Comparison of ENCODE assay signal across 18 mouse cellular contexts in genomic region chr17:80795453-80796105, GRCm38 (mm10).
A peak's percentile ranks its signal among the peaks of the same experiment; 100 is the strongest.
DNase-seq lines count a peak whose midpoint lies in the region; ATAC-seq and TF ChIP-seq lines count a peak whose summit lies in the region.
"Had no signal": no experiment of that assay in that cellular context is flagged by ENCODE, and none has a peak within 500 bp of the region (broad histone marks: within the 10 kb centered on the region; RNA-seq: fewer than 3 reads in every experiment).

No protein-coding gene starts in this region.

- H3K27me3 ChIP-seq in limb, embryonic 14.5 days (ENCODE audit: control insufficient read depth, insufficient read depth, low read length), result no peaks in the 10 kb centered on the region
- H3K27me3 ChIP-seq in limb, embryonic 10.5 days (ENCODE audit: low read depth, poor library complexity, severe bottlenecking), result no peaks in the 10 kb centered on the region
- no peaks in the 10 kb centered on the region for H3K27me3 ChIP-seq in embryonic facial prominence, embryonic 15.5 days
- no peaks in the 10 kb centered on the region for H3K27me3 ChIP-seq in hindbrain, embryonic 10.5 days (ENCODE audit: insufficient read depth, poor library complexity, severe bottlenecking)
- H3K27me3 ChIP-seq: hindbrain, embryonic 15.5 days; liver, embryonic 13.5 days; neural tube, embryonic 12.5 days had no signal

- H3K36me3 ChIP-seq in limb, embryonic 14.5 days (ENCODE audit: control insufficient read depth, insufficient read depth, low read length), result no peaks in the 10 kb centered on the region
- H3K36me3 ChIP-seq in limb, embryonic 10.5 days, result no peaks in the 10 kb centered on the region
- no peaks in the 10 kb centered on the region for H3K36me3 ChIP-seq in embryonic facial prominence, embryonic 15.5 days
- H3K36me3 ChIP-seq in hindbrain, embryonic 10.5 days, result no peaks in the 10 kb centered on the region
- H3K36me3 ChIP-seq: forebrain, embryonic 10.5 days; heart, embryonic 10.5 days; hindbrain, embryonic 15.5 days; liver, embryonic 13.5 days; neural tube, embryonic 12.5 days had no signal

- no peak for TF ChIP-seq POLR2A in limb, embryonic 14.5 days (IDR thresholded peaks at IDR 0.05; ENCODE audit: borderline replicate concordance, extremely low read depth, insufficient read depth, insufficient read length)

- 62% methylated on average over 8 of the region's 8 CpGs for WGBS in limb, embryonic 14.5 days
- 89% methylated on average over 8 of the region's 8 CpGs for WGBS in limb, embryonic 10.5 days
- WGBS in embryonic facial prominence, embryonic 15.5 days, result 51% methylated on average over 8 of the region's 8 CpGs
- 89% methylated on average over 8 of the region's 8 CpGs for WGBS in hindbrain, embryonic 10.5 days

- peaks cover 7% of the 10 kb centered on the region for H3K4me1 ChIP-seq in limb, embryonic 14.5 days (ENCODE audit: control insufficient read depth, insufficient read depth, low read length)
- peaks cover 12% of the 10 kb centered on the region; the same call in 1 of the 2 replicates for H3K4me1 ChIP-seq in limb, embryonic 10.5 days
- H3K4me1 ChIP-seq in embryonic facial prominence, embryonic 15.5 days, result peaks cover 23% of the 10 kb centered on the region; the same call in 1 of the 2 replicates
- peaks cover 1% of the 10 kb centered on the region; the same call in 1 of the 2 replicates for H3K4me1 ChIP-seq in hindbrain, embryonic 10.5 days (replicated peaks)
- H3K4me1 ChIP-seq: hindbrain, embryonic 15.5 days; liver, embryonic 13.5 days; neural tube, embryonic 12.5 days had no signal

- no peak overlapping the region for H3K27ac ChIP-seq in limb, embryonic 14.5 days (replicated peaks; ENCODE audit: low read depth, low read length)
- H3K27ac ChIP-seq in limb, embryonic 10.5 days, result no peak overlapping the region
- peak overlapping the region; percentile 24; the same call in 1 of the 2 replicates for H3K27ac ChIP-seq in embryonic facial prominence, embryonic 15.5 days (replicated peaks)
- no peak overlapping the region for H3K27ac ChIP-seq in hindbrain, embryonic 10.5 days
- H3K27ac ChIP-seq: forebrain, embryonic 10.5 days; heart, embryonic 10.5 days; hindbrain, embryonic 15.5 days; liver, embryonic 13.5 days; neural tube, embryonic 12.5 days had no signal

- no peak overlapping the region for H3K4me2 ChIP-seq in limb, embryonic 14.5 days (replicated peaks; ENCODE audit: low read depth, low read length, severe bottlenecking)
- H3K4me2 ChIP-seq in embryonic facial prominence, embryonic 15.5 days (replicated peaks), result no peak overlapping the region
- H3K4me2 ChIP-seq: hindbrain, embryonic 15.5 days; liver, embryonic 13.5 days; midbrain, embryonic 11.5 days; neural tube, embryonic 12.5 days had no signal

- H3K4me3 ChIP-seq in limb, embryonic 14.5 days (replicated peaks; ENCODE audit: low read length), result no peak overlapping the region
- H3K4me3 ChIP-seq in limb, embryonic 10.5 days, result no peak overlapping the region
- H3K4me3 ChIP-seq in embryonic facial prominence, embryonic 15.5 days (replicated peaks), result no peak overlapping the region
- no peak overlapping the region for H3K4me3 ChIP-seq in hindbrain, embryonic 10.5 days
- H3K4me3 ChIP-seq: forebrain, embryonic 10.5 days; heart, embryonic 10.5 days; hindbrain, embryonic 15.5 days; liver, embryonic 13.5 days; neural tube, embryonic 12.5 days had no signal

- H3K9me3 ChIP-seq in limb, embryonic 14.5 days (ENCODE audit: control insufficient read depth, low read length), result no peaks in the 10 kb centered on the region
- no peaks in the 10 kb centered on the region for H3K9me3 ChIP-seq in limb, embryonic 10.5 days (replicated peaks)
- no peaks in the 10 kb centered on the region for H3K9me3 ChIP-seq in embryonic facial prominence, embryonic 15.5 days (replicated peaks)
- no peaks in the 10 kb centered on the region for H3K9me3 ChIP-seq in hindbrain, embryonic 10.5 days
- H3K9me3 ChIP-seq: forebrain, embryonic 10.5 days; heart, embryonic 10.5 days; hindbrain, embryonic 15.5 days; liver, embryonic 13.5 days; neural tube, embryonic 12.5 days had no signal

- no peak overlapping the region for H3K9ac ChIP-seq in limb, embryonic 14.5 days (ENCODE audit: low read depth, low read length, severe bottlenecking)
- H3K9ac ChIP-seq in embryonic facial prominence, embryonic 15.5 days, result no peak overlapping the region
- H3K9ac ChIP-seq: hindbrain, embryonic 15.5 days; liver, embryonic 13.5 days; neural tube, embryonic 12.5 days had no signal

- DNase-seq in limb, embryonic 14.5 days (ENCODE audit: low spot score), result peak; percentile 60
- DNase-seq in limb, embryonic 10.5 days (ENCODE audit: low spot score), result no peak
- peak; percentile 44 for DNase-seq in NIH3T3 (ENCODE audit: low read depth)
- DNase-seq in lung, postnatal 36 days, result peak; percentile 54
- no peak for DNase-seq in kidney, postnatal 25 days
- no peak for DNase-seq in hindbrain, embryonic 10.5 days (ENCODE audit: low spot score)
- no peak for DNase-seq in testis, postnatal 14 days (ENCODE audit: low spot score)
- DNase-seq: cerebellum, adult 2 months; kidney, adult 11 months; kidney, postnatal 10 days; left cerebral cortex, postnatal 4 days; liver, embryonic 13.5 days had no signal

- ATAC-seq in limb, embryonic 14.5 days (ENCODE audit: low FRiP score, low read depth), result no peak
- ATAC-seq in embryonic facial prominence, embryonic 15.5 days (ENCODE audit: insufficient number of reproducible peaks, low FRiP score, low TSS enrichment, low read depth), result peak; percentile 71; the same call in 1 of the 2 replicates

Comparison
In these comparisons a context has a peak if more than half of its experiments do, and no peak if none do; other contexts are left out.
1. DNase-seq: peak in limb, embryonic 14.5 days (single experiment), NIH3T3 (single experiment) and lung, postnatal 36 days (single experiment); none in limb, embryonic 10.5 days (single experiment), kidney, postnatal 25 days (0 of 2), hindbrain, embryonic 10.5 days (single experiment) and testis, postnatal 14 days (single experiment).